Mouse (Mus musculus) liver, adult 2 months (tissue): ENCODE results near the gene Hopx.

Source experiments
- CTCF ChIP-seq: fragments of 200-500 bp; IDR thresholded peaks from 2 replicates; pipeline ENCODE4 v1.5.1; 2011; ENCODE audit warnings: low read depth, low read length, control low read depth
- POLR2A ChIP-seq: fragments of 200-500 bp; IDR thresholded peaks from 2 replicates; pipeline ENCODE4 v1.6.1; 2011; ENCODE audit warnings: low read length, control low read depth; ENCODE audit not compliant: insufficient read depth; ENCODE audit errors: extremely low read depth

DNA sequence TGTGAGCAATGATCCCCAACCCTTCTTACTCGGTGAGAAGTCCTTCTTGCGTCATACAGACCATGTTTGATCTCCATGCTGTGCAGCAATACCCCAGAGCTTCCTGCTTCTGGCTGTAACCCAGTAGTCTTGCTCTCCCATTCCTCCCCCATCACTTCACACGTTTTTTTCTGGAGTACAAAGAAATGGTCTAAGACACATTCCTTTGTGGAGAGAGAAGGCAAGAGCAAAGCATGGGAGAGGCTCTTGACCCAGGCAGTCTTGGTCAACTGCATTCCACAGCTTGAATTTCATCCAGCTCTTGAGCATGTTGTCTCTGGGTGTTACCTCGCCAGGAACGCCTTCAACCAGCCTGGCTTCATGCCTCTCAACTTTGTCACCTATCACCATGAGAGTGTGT, 39.9 kb upstream of the Hopx start:
- TF ChIP-seq POLR2A (no peak), CTCF (no peak)
